Mouse (Mus musculus) cortical plate, adult 2 months (tissue): Measurements from ENCODE around the gene Gabbr2.

Experiments used
- CTCF ChIP-seq: fragments of 200-500 bp; IDR thresholded peaks from 2 replicates; pipeline ENCODE4 v1.5.1; 2011; ENCODE audit warnings: mild to moderate bottlenecking, control low read depth, low read length; ENCODE audit not compliant: insufficient read depth; ENCODE audit errors: extremely low read depth
- POLR2A ChIP-seq: fragments of 200-500 bp; IDR thresholded peaks from 2 replicates; pipeline ENCODE4 v1.6.1; 2011; ENCODE audit warnings: mild to moderate bottlenecking, low read length, control low read depth; ENCODE audit not compliant: insufficient read depth; ENCODE audit errors: extremely low read depth

DNA sequence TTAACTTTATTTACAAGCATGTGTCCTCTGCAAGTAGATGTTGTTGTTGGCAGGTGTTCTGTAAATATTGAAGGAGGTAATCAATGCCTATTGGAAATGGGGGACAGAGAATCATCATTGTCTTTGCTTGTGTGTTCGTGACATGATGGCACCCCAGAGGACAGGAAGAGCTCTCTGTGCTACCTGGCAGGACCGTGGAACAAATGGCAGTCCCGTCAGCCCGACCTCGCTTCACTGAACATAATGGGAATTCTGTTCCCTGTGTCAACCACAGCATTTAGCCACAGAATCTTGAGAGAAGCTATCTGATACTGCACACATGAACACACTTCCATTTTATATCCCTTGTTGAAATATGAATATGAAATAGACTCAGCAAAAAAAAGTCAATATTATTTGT is 332.7 kb downstream of the Gabbr2 start:
- TF ChIP-seq POLR2A (no peak), CTCF (no peak)
